Mouse (Mus musculus) G1E (cell line): Measurements from ENCODE around the gene Nr5a1. TPM values are rescaled to one million over a fixed set of nuclear protein-coding genes. Genes with fewer than 3 reads are reported as not detected.
A peak's percentile ranks its signal among the peaks of the same experiment; 100 is the strongest.

Source experiments
- ATAC-seq: 2 replicates; pipeline ENCODE4 v1.8.0; 2016; ENCODE audit warnings: mild to moderate bottlenecking; ENCODE audit not compliant: insufficient number of reproducible peaks, poor library complexity, low FRiP score, severe bottlenecking; ENCODE audit errors: extremely low read depth
- DNase-seq: peaks from one replicate; pipeline ENCODE4 v3.0.0; 2012; ENCODE audit warnings: low spot score
- H3K27me3 ChIP-seq: 2 replicates; pipeline ENCODE4 v1.6.1; 2012; ENCODE audit warnings: mild to moderate bottlenecking, low read length, inconsistent platforms; ENCODE audit not compliant: insufficient read depth
- H3K36me3 ChIP-seq: replicated peaks from 2 replicates; pipeline ENCODE3; 2012; ENCODE audit warnings: mild to moderate bottlenecking, inconsistent platforms
- H3K4me1 ChIP-seq: 2 replicates; pipeline ENCODE4 v1.6.1; 2012; ENCODE audit warnings: low read depth, low read length, inconsistent platforms, mixed read lengths; ENCODE audit not compliant: insufficient read depth
- H3K4me3 ChIP-seq: 2 replicates; pipeline ENCODE4 v1.5.1; 2012; ENCODE audit warnings: low read depth, mild to moderate bottlenecking, inconsistent platforms, low read length, moderate library complexity, mixed read lengths
- H3K9me3 ChIP-seq: replicated peaks from 2 replicates; pipeline ENCODE4 v1.6.1; 2012; ENCODE audit warnings: inconsistent platforms
- CTCF ChIP-seq: IDR thresholded peaks from 2 replicates; pipeline ENCODE4 v1.5.1; 2012; ENCODE audit warnings: low read depth, low read length, inconsistent platforms, mixed read lengths
- GATA1 ChIP-seq: IDR thresholded peaks from 2 replicates; pipeline ENCODE4 v1.6.1; 2012; ENCODE audit warnings: borderline replicate concordance, low read length, inconsistent platforms, mixed read lengths
- GATA2 ChIP-seq: IDR thresholded peaks from 2 replicates; pipeline ENCODE4 v1.6.1; 2012; ENCODE audit warnings: low read depth, low read length, inconsistent platforms, borderline replicate concordance
- POLR2AphosphoS5 ChIP-seq: IDR thresholded peaks from 2 replicates; pipeline ENCODE4 v1.6.1; 2012; ENCODE audit warnings: low read depth, low read length, inconsistent platforms; ENCODE audit not compliant: insufficient replicate concordance
- TAL1 ChIP-seq: conservative IDR thresholded peaks from 2 replicates; pipeline ENCODE4 v1.6.1; 2012; ENCODE audit warnings: low read depth, low read length, inconsistent platforms, mixed read lengths
- polyA plus RNA-seq: library from polyadenylated mRNA; stranded (reverse); fragments of >175 nt; gene quantifications from 2 replicates; pipeline ENCODE4 v1.2.3, GENCODE M21; 2012
- total RNA-seq, 2 experiments: library from RNA; stranded (forward) in 1 of 2; stranded (reverse) in 1 of 2; fragments of 200-1000 nt in 1 of 2; fragments of >200 nt in 1 of 2; fragmentation: Nextera tagmentation in 1 of 2; gene quantifications; 2 replicates each; pipeline ENCODE4 v1.2.3; 2014 to 2017

Gene Nr5a1
- not detected in 2 replicates for total RNA-seq (2014; fragmentation: Nextera tagmentation)
- total RNA-seq (2017): 0.11 and 0.12 TPM in 2 replicates
- polyA plus RNA-seq: 0.03 and 0.04 TPM in 2 replicates

GRCm38 (mm10) chr2:38714324-38714723 is at the start of gene Nr5a1:
Gene Nr5a1, minus strand, starts transcription at chr2:38714542.
- peaks cover 28% of the 10 kb centered on the region for H3K4me1 ChIP-seq
- no peak for ATAC-seq
- H3K36me3 ChIP-seq: no peaks in the 10 kb centered on the region
- H3K27me3 ChIP-seq: peaks cover 21% of the 10 kb centered on the region
- TF ChIP-seq GATA1 (no peak), TAL1 (no peak), GATA2 (no peak), CTCF (no peak), POLR2AphosphoS5 (no peak)
- DNase-seq: no peak
- peaks cover 27% of the 10 kb centered on the region for H3K9me3 ChIP-seq
- H3K4me3 ChIP-seq: no peak within 1 kb of the TSS

DNA sequence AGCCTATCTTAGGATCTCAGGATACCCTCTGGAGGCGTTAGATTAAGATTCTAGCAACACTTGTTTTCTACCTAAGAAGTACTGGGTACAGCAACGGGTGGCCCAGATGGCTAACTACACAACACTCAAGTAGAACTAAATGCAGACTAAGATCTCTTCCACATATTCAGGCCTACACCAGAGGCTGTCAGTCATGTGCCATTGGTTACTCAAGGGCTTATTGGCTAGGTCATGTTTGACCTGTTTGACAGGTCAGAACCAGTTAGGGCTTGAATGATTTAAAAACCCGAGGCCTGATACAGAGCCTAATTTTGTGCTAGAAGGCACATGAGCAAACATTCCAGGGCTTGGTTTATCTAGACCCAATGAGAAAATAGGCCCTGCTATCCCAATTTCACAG is 25.5 kb upstream of the Nr5a1 start:
- Histone ChIP-seq H3K27me3 (no peaks in the 10 kb centered on the region), H3K4me1 (no peaks in the 10 kb centered on the region; the same call in 1 of the 2 replicates), H3K9me3 (no peaks in the 10 kb centered on the region), H3K36me3 (peaks cover 27% of the 10 kb centered on the region), H3K4me3 (no peak overlapping the region)
- TF ChIP-seq GATA2: no peak
- no peak for TF ChIP-seq GATA1
- TF ChIP-seq TAL1: no peak
- no peak for TF ChIP-seq CTCF
- no peak for TF ChIP-seq POLR2AphosphoS5
- ATAC-seq: no peak
- DNase-seq: no peak

DNA sequence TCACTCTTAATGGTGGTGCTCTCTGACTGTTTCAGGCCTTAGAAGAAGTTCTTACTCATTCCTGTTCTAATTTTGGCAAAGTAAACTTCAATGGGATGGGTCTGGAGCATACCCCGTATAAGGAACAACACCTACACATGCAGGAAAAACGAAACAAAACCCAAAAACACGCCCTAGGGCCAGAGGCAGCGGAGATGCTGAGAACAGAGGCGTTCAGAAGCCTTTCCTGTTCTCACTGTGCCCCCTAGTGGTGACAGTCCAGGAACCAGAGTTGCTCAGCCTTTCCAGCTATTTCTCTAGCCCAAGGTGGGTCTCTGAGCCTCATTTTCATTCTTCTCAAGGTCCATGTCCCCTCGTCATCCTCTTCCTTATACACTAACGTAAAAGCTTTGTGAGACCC is 25.1 kb upstream of the Nr5a1 start:
- TF ChIP-seq CTCF: peak; percentile 72
- TF ChIP-seq POLR2AphosphoS5: no peak
- TF ChIP-seq GATA2: no peak
- peak; percentile 24 for DNase-seq
- no peak for ATAC-seq
- Histone ChIP-seq H3K9me3 (no peaks in the 10 kb centered on the region), H3K4me1 (no peaks in the 10 kb centered on the region; the same call in 1 of the 2 replicates), H3K27me3 (no peaks in the 10 kb centered on the region), H3K36me3 (peaks cover 27% of the 10 kb centered on the region), H3K4me3 (no peak overlapping the region)

DNA sequence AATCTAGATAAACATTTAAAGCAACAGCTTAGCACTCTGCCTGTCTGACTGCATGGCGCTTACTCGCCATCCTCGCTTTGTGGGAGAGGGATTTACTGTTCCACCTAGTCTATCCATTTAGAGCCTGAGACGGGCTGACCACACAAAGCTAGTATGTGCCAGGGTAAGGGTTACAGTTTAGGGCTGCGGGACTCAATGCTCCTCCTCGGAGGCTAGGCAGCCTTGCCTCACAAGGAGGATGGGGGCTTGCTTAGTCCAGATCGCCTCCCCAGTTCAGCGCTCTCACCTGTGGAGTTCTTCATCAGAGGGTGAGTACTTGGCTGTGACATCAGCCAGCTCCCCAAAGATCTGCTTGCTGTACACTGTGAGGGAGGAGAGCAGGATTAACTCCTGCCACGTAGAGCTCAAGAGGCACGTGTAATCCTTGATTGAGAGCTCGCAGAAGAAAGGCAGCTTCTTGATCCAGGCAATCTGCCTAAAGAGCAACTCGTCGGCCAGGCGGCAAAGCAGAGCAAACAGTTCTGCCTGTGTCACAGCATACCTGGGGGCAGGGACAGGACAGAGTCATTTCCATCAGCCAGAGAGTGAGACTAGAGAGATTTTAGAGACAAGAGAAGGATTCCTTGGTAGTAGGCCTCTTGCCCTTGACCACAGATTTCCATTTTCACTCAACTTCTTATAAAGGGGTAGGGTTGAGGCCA is 24.4 kb upstream of the Nr5a1 start:
- TF ChIP-seq TAL1 (no peak), GATA1 (no peak), GATA2 (no peak), POLR2AphosphoS5 (no peak), CTCF (no peak)
- Histone ChIP-seq H3K4me1 (no peaks in the 10 kb centered on the region; the same call in 1 of the 2 replicates), H3K9me3 (no peaks in the 10 kb centered on the region), H3K36me3 (peaks cover 27% of the 10 kb centered on the region), H3K4me3 (no peak overlapping the region), H3K27me3 (no peaks in the 10 kb centered on the region)
- DNase-seq (no peak), ATAC-seq (no peak)

DNA sequence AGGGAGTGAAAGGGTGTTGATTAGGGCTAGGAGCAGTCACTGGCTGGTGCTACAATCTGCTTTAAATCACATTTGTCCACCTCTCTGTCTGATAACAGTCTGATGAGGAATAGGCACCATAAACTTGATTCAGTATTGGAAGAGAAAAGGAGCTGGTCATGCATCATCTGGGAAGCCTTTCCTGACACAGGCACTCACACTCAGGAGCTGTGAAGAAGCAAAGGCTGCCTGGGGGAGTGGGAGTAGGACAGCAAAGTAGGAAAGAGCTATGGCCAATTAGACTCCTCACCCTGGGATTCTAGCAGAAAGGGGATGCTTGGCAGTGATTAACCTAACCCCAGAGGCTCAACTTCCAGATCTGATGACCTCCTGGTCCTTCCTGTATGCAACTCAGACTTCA is 21.4 kb upstream of the Nr5a1 start:
- DNase-seq: no peak
- no peaks in the 10 kb centered on the region for H3K9me3 ChIP-seq
- H3K4me1 ChIP-seq: no peaks in the 10 kb centered on the region; the same call in 1 of the 2 replicates
- no peaks in the 10 kb centered on the region for H3K27me3 ChIP-seq
- H3K36me3 ChIP-seq: peaks cover 23% of the 10 kb centered on the region
- TF ChIP-seq TAL1 (no peak), CTCF (no peak), POLR2AphosphoS5 (no peak), GATA1 (no peak), GATA2 (no peak)
- H3K4me3 ChIP-seq: no peak overlapping the region
- ATAC-seq: no peak

GRCm38 (mm10) chr2:38734721-38735120 is 20.4 kb upstream of the Nr5a1 start:
- ATAC-seq (no peak), DNase-seq (no peak)
- peaks cover 21% of the 10 kb centered on the region for H3K36me3 ChIP-seq
- no peak for TF ChIP-seq CTCF
- TF ChIP-seq POLR2AphosphoS5: no peak
- TF ChIP-seq TAL1: no peak
- TF ChIP-seq GATA1: no peak
- TF ChIP-seq GATA2: no peak
- H3K9me3 ChIP-seq: no peaks in the 10 kb centered on the region
- H3K4me3 ChIP-seq: no peak overlapping the region
- H3K4me1 ChIP-seq: no peaks in the 10 kb centered on the region; the same call in 1 of the 2 replicates
- no peaks in the 10 kb centered on the region for H3K27me3 ChIP-seq
